Mouse (Mus musculus): ENCODE results near the gene Aak1. TPM values are rescaled to one million over a fixed set of nuclear protein-coding genes. Genes with fewer than 3 reads are reported as not detected.
"Not testable (repeated sequence)": the region's sequence is repeated elsewhere in the genome, so short reads cannot be mapped to it uniquely, and the experiment has no call there.

Gene Aak1
- polyA plus RNA-seq, 1 experiment from 2014 or later, result 45.1 TPM

DNA sequence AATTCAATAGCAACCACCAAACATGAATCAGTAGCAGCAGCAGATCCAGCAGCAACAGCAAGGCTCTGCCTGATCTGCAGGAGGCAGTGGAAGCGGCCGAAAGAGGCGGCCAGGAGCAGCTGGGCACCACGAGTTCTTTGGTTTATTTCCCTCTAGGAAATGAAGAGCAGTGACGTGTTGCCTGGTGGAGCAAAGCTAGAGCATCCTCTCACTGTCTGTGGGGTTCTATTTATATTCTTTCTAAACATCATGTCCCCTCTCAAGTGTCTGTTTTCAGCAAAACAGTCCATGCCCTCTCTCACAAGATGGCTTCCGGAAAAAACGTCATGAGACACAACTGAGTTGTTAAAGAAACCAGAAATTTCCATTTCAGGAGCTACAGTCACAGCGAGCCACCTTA is 189.8 kb downstream of the Aak1 start:
- WGBS, result 89% methylated on average over 8 of the region's 8 CpGs
- no peak overlapping the region for H3K27ac ChIP-seq (replicated peaks)
- no peaks in the 10 kb centered on the region for H3K27me3 ChIP-seq
- H3K36me3 ChIP-seq, result no peaks in the 10 kb centered on the region
- H3K4me3 ChIP-seq, result no peak overlapping the region
- H3K4me1 ChIP-seq (replicated peaks), result peaks cover 18% of the 10 kb centered on the region
- H3K9me3 ChIP-seq, result no peaks in the 10 kb centered on the region
- H3K4me2 ChIP-seq, result no peak overlapping the region
- no peak overlapping the region for H3K9ac ChIP-seq
- ATAC-seq (ENCODE audit: low FRiP score, low read depth), result no peak

DNA sequence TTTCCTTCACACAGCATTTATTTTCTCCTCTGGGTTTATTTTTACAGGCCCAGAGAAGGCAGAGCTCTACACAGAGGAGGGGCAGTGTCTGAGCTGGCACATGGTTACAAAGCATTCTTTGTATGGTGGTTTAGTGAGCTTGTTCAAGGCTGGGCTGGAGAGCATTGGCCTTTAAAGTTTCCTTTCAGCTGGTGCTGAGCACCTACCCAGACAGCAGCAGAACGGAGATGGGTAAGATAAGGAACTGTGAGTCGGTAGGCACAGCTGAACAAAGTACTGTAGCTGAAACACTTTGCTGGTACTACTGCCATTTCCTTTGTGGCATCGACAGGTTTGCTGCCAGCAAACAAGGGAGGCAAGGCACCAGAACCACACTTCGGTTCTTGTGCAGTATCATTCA is 191.7 kb downstream of the Aak1 start:
- Histone ChIP-seq H3K27me3 (no peaks in the 10 kb centered on the region), H3K4me2 (no peak overlapping the region), H3K9ac (no peak overlapping the region), H3K4me1 (replicated peaks) (peaks cover 26% of the 10 kb centered on the region), H3K9me3 (no peaks in the 10 kb centered on the region), H3K36me3 (no peaks in the 10 kb centered on the region), H3K27ac (replicated peaks) (peak overlapping the region; percentile 23; the same call in 1 of the 2 replicates), H3K4me3 (no peak overlapping the region)
- WGBS, result 88% methylated on average over 4 of the region's 4 CpGs
- no peak for ATAC-seq (ENCODE audit: low FRiP score, low read depth)

DNA sequence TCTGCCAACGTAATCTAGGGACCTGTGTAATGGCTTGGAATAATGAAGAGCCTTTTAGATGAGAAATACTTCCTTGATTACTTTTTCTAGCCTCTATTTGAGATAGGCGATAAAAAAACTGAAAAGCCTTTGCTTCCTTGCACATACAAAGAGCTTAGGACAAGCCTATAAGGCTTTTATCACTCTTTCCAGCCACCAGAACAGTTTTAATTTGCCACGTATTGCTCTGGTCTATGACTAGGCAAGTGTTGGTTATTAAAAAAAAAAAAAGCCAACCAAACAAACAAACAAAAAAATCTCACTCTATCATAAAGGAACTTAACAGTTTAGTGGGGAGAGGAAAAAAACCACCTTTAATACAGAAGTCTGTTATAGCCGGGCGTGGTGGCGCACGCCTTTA is 192.1 kb downstream of the Aak1 start:
- H3K4me1 ChIP-seq (replicated peaks), result peaks cover 26% of the 10 kb centered on the region
- H3K27me3 ChIP-seq, result no peaks in the 10 kb centered on the region
- H3K4me3 ChIP-seq, result peak overlapping the region; percentile 98; the same call in 1 of the 2 replicates
- no peak for ATAC-seq (ENCODE audit: low FRiP score, low read depth)
- H3K9me3 ChIP-seq, result no peaks in the 10 kb centered on the region
- H3K9ac ChIP-seq, result no peak overlapping the region
- peak overlapping the region; percentile 68 for H3K4me2 ChIP-seq
- 89% methylated on average over 7 of the region's 7 CpGs for WGBS
- no peaks in the 10 kb centered on the region for H3K36me3 ChIP-seq
- H3K27ac ChIP-seq (replicated peaks), result peak overlapping the region; percentile 23; the same call in 1 of the 2 replicates

DNA sequence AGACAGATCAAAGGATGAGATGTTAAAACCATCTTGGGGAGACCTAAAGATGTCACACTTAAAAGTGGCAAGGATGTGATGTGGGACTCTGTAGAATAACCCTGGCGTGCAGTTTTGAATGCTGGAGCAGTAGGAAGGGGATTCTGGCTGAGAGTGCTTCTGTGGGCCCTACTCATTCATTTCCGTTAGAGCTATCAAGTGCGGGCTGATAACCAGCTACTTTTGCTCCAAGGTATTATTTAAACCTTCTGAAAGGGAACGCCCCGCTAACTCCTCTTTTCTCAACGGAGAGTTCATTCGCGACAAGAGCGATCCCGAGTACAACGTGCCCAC is 192.7 kb downstream of the Aak1 start:
- H3K4me3 ChIP-seq, result peak overlapping the region; percentile 98
- under 1% methylated on average over 11 of the region's 11 CpGs for WGBS
- peaks cover 26% of the 10 kb centered on the region for H3K4me1 ChIP-seq (replicated peaks)
- peak overlapping the region; percentile 77 for H3K9ac ChIP-seq
- peak overlapping the region; percentile 97 for H3K27ac ChIP-seq (replicated peaks)
- peak; percentile 28; the same call in 1 of the 2 replicates for ATAC-seq (ENCODE audit: low FRiP score, low read depth)
- H3K9me3 ChIP-seq, result no peaks in the 10 kb centered on the region
- H3K36me3 ChIP-seq, result no peaks in the 10 kb centered on the region
- H3K4me2 ChIP-seq, result peak overlapping the region; percentile 68
- no peaks in the 10 kb centered on the region for H3K27me3 ChIP-seq

DNA sequence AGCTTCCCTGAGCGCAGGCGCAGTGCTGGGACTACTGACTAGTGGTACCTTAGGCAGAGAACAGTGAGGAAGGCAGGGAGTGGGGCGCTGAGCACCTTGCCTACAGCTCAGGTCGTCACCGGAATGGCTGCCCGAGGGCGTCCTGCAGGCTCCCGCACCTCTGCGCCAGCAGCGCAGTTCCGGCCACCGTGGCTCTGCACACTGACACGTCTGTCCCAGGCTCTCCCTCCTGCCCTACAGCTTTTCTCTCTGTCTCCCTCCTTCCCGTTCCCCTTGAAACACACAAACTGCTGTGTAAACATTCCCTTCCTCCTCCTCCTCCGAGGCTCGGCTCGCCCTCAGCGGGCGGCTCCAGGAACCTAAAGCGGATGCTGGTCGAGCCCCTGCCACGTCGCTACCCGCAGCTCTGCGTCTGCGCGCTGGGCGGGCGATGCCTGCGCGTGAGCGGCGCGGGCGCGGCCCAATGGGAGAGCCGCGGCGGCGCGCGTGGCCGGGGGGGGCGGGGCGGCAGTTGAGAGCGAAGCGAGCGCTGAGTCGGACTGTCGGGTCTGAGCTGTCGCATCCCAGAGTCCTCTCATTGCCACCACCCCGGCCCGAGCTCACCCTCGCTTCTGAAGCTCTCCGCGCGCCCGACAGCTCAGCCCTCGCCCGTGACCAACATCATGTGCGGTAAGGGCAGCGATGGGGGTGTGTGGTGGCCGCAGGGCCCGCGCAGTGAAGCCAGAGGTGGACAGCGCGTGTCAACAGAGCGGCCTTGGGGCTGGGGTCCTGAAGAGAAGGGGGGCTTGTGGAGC is 193.2 kb downstream of the Aak1 start, which contains the start of gene Gfpt1:
Gene Gfpt1, plus strand, starts transcription at position 510 of the 794 bp plus-strand sequence.
- peak within 1 kb of the TSS; percentile 98 for H3K4me3 ChIP-seq
- peak; percentile 98 for ATAC-seq (ENCODE audit: low FRiP score, low read depth)
- H3K36me3 ChIP-seq, result no peaks in the 10 kb centered on the region
- H3K27ac ChIP-seq (replicated peaks), result peak within 1 kb of the TSS; percentile 97
- H3K9ac ChIP-seq, result peak within 1 kb of the TSS; percentile 99
- peak within 1 kb of the TSS; percentile 68 for H3K4me2 ChIP-seq
- H3K9me3 ChIP-seq, result no peaks in the 10 kb centered on the region
- no peaks in the 10 kb centered on the region for H3K27me3 ChIP-seq
- peaks cover 26% of the 10 kb centered on the region for H3K4me1 ChIP-seq (replicated peaks)
- WGBS, result under 1% methylated on average over 62 of the region's 68 CpGs

DNA sequence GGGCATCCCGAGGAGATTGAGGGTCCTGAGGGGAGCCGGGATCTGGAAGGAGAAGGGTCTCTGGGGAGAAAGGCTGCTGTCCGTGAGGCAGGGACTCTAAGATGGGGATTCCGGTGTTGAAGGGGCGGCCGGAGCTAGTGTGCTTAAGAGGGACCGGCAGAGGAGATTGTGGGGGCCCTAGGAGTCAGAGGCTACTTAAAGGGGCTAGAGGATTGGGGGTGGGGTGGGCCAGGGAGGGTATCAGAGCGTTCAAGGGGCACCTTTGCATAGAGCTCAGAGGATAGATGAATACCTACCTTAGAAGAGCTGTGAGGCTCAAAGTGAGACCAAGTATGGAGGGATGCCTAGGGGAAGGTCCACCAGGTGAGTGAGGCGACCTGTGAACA is 193.8 kb downstream of the Aak1 start:
- Histone ChIP-seq H3K9ac (peak overlapping the region; percentile 99), H3K27me3 (no peaks in the 10 kb centered on the region), H3K4me3 (peak overlapping the region; percentile 98), H3K4me2 (peak overlapping the region; percentile 68), H3K4me1 (replicated peaks) (peaks cover 26% of the 10 kb centered on the region), H3K36me3 (0 out of 2 replicates have a peak, but pooled peaks cover 1% of the 10 kb centered on the region), H3K9me3 (no peaks in the 10 kb centered on the region), H3K27ac (replicated peaks) (peak overlapping the region; percentile 97)
- WGBS, result 1% methylated on average over 9 of the region's 9 CpGs
- no peak; the same call in 1 of the 2 replicates for ATAC-seq (ENCODE audit: low FRiP score, low read depth)

DNA sequence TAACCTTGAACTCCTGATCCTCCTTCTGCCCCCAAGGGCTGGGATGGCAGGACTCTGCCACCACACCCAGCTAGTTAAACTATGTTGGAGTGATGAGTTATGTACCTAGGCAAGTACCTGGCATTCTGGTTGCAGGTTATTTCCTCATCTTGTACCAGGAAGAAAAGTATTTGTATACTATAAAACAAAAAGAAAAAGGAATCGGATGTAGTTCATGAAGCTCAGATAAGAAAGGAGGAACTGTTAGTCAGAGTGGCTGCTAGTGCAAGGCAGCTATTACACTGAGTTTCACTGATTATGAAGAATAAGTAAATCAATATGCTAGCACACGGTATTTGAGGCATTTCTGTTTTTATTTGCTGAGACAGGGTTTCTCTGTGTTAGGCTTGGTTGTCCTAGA is 195.6 kb downstream of the Aak1 start:
- Histone ChIP-seq H3K4me2 (no peak overlapping the region), H3K9ac (no peak overlapping the region)
- WGBS, result 87% methylated on average over 2 of the region's 2 CpGs

DNA sequence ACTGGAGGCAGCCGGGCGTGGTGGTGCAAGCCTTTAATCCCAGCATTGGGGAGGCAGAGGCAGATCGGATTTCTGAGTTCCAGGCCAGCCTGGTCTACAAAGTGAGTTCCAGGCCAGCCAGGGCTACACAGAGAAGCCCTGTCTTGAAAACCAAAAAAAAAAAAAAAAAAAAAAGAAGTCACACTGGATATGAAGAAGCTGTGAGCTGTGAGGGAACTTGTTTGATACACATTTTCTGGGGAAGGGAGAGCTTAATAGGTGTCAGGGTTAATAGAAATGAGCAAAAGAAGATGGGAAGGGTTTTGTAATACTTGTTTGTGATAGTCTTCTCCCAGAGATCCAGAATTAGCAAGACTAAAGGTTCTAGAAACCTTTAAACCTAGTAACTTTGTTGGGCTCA is 196.2 kb downstream of the Aak1 start:
- peaks cover 26% of the 10 kb centered on the region for H3K4me1 ChIP-seq (replicated peaks)
- H3K27ac ChIP-seq (replicated peaks), result no peak overlapping the region
- 73% methylated on average over 3 of the region's 3 CpGs for WGBS
- H3K27me3 ChIP-seq, result no peaks in the 10 kb centered on the region
- H3K9me3 ChIP-seq, result no peaks in the 10 kb centered on the region
- no peak overlapping the region for H3K4me2 ChIP-seq
- no peak overlapping the region for H3K4me3 ChIP-seq
- no peak overlapping the region for H3K9ac ChIP-seq
- ATAC-seq (ENCODE audit: low FRiP score, low read depth), result no peak
- peaks cover 5% of the 10 kb centered on the region; the same call in 1 of the 2 replicates for H3K36me3 ChIP-seq

More for the DNA sequence above, 195.6 kb downstream of the Aak1 start:
- Histone ChIP-seq H3K27ac (replicated peaks) (no peak overlapping the region), H3K4me1 (replicated peaks) (peaks cover 26% of the 10 kb centered on the region), H3K4me3 (no peak overlapping the region), H3K36me3 (peaks cover 5% of the 10 kb centered on the region; the same call in 1 of the 2 replicates), H3K27me3 (no peaks in the 10 kb centered on the region), H3K9me3 (no peaks in the 10 kb centered on the region)
- no peak for ATAC-seq (ENCODE audit: low FRiP score, low read depth)

DNA sequence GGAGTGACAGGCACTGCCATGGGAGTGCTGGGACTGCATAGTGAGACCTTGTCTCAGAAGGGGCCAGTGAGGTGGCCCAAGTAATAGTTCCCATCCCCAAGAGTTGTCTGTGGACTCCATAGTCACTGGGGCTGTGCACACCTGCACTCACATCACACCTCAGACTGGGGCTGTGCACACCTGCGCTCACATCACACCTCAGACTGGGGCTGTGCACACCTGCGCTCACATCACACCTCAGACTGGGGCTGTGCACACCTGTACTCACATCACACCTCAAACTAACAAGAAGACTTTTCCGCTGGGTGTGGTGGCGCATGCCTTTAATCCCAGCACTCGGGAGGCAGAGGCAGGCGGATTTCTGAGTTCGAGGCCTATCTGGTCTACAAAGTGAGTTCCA is 199.4 kb downstream of the Aak1 start:
- H3K4me2 ChIP-seq; H3K4me3 ChIP-seq; H3K27me3 ChIP-seq; H3K27ac ChIP-seq (replicated peaks); H3K9me3 ChIP-seq; ATAC-seq (ENCODE audit: low FRiP score, low read depth); H3K9ac ChIP-seq: not testable (repeated sequence)
- 95% methylated on average over 7 of the region's 7 CpGs for WGBS
- peaks cover 12% of the 10 kb centered on the region for H3K4me1 ChIP-seq (replicated peaks)
- H3K36me3 ChIP-seq, result peaks cover 29% of the 10 kb centered on the region

DNA sequence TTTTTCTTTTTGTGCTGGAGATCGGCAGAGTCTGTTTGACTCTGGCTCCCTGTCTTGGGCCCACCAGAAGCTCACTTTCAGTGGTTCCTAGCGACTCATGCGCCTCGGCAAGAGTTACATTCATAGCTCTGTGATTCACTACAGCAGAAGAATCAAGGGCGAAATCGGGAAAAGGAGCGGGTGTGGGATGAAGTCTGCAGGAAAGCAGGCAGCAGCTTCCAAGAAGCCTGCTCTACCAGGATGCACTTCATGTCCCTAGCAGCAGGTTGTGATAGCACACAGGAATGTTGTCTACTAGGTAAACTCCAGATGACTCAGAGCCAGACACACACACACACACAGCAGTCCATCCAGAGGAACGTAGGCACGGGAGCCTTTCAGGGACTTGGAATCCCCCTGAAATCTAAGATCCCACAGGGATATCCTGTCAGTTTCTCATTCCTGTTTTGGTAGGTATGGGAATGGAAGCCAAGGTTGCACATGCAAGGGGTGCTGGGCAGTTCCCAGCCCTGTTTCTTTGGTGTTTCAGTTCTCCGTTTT is 202.6 kb downstream of the Aak1 start:
- H3K36me3 ChIP-seq, result peaks cover 53% of the 10 kb centered on the region
- no peaks in the 10 kb centered on the region for H3K9me3 ChIP-seq
- H3K27ac ChIP-seq (replicated peaks), result no peak overlapping the region

More for the DNA sequence above, 202.6 kb downstream of the Aak1 start:
- Histone ChIP-seq H3K9ac (no peak overlapping the region), H3K4me1 (replicated peaks) (no peaks in the 10 kb centered on the region), H3K4me3 (no peak overlapping the region), H3K27me3 (no peaks in the 10 kb centered on the region), H3K4me2 (no peak overlapping the region)
- WGBS, result 91% methylated on average over 10 of the region's 10 CpGs
- no peak for ATAC-seq (ENCODE audit: low FRiP score, low read depth)

Measured in hindbrain, embryonic 15.5 days (tissue).